Mouse (Mus musculus) subcutaneous adipose tissue, adult 2 months (tissue): Measurements from ENCODE around the gene Taf5l. TPM values are rescaled to one million over a fixed set of nuclear protein-coding genes. Genes with fewer than 3 reads are reported as not detected.

Experiments
- polyA plus RNA-seq: library from polyadenylated mRNA; depleted of rRNA; stranded (reverse); fragments of >200 nt; gene quantifications from 2 replicates; pipeline ENCODE4 v1.2.3, GENCODE M21; 2012; ENCODE audit warnings: low replicate concordance; rRNA removed

The Taf5l gene
- polyA plus RNA-seq = 20.0 and 46.2 TPM in 2 replicates

DNA sequence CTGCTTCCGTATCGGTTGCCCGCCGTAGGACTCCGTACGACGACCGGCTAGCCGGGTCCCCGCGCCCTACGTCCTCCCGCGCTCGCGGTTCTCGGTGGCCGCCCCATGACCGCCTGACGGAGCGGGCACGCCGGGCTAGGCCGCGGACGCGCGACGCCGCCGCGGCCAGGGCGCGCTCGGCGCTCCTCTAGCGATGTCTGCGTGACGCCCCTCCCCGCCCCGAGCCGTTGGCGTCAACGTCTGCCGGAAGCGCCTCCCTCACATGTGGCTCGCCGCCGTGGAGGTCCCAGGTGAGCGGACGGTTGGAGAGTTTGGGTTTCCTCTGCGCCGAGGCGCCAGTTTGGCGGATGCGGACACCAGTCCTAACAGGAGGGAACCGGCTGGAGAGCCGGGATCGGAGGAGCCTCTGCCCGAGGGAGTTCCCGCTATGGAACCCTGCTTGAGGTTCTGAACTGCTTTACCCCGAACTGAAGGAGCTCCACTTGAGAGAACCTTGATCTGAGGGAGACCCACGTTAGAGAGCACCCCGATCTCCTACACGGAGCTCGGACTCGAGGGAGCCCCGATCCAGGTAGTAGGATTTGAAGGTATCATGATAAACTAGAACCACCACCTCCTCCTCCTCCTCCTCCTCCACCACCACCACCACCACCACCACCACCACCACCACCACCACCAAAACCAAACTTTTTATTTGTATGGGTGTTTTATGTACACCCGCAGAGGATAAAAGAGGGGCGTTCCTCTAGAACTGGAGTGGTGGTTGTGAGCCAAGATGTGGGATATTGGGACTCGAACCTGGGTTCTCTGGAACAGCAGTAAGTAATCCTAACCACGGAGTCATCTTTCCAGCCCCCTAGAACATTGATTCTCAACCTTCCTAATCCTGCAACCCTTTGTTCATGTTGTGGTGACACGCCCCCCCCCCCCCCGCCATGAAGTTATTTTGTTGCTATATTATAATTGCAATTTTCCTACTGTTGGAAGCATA lies at the start of gene Taf5l, which contains the start of gene Urb2:
Gene Taf5l (minus strand): TSS at position 161 of the 991 bp plus-strand sequence.
Gene Urb2 (plus strand): TSS at position 272 of the 991 bp plus-strand sequence.

DNA sequence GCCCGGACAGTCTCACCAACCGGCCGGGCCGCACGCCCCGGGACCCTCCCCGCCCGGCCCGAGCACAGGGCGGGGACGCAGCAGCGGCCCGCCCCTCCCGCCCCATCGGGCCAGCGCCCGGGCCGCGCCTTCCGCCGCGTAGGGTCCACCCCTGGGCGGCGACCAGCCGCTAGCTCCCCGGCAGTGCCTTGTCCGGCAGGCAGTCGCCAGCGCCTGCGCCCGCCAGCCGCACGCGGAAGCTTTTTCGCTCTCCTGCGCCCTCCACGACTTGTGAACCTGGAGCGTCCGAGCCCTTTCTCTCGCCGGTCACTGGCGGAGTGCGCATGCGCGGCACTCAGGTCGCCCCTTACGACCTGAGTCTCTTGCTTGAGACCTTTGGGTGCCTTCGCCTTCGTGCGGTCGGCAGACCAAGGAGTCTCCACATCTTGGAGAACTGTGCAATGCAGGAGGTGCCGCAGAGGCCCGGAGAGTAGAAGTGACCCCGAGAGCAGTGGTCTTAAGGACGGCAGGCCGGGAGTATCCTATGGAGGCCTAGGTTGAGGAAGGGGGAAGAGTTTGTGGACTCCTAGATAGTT lies 38.3 kb downstream of the Taf5l start, which contains the start of gene Abcb10:
Gene Abcb10 (minus strand): TSS at position 297 of the 575 bp plus-strand sequence.

DNA sequence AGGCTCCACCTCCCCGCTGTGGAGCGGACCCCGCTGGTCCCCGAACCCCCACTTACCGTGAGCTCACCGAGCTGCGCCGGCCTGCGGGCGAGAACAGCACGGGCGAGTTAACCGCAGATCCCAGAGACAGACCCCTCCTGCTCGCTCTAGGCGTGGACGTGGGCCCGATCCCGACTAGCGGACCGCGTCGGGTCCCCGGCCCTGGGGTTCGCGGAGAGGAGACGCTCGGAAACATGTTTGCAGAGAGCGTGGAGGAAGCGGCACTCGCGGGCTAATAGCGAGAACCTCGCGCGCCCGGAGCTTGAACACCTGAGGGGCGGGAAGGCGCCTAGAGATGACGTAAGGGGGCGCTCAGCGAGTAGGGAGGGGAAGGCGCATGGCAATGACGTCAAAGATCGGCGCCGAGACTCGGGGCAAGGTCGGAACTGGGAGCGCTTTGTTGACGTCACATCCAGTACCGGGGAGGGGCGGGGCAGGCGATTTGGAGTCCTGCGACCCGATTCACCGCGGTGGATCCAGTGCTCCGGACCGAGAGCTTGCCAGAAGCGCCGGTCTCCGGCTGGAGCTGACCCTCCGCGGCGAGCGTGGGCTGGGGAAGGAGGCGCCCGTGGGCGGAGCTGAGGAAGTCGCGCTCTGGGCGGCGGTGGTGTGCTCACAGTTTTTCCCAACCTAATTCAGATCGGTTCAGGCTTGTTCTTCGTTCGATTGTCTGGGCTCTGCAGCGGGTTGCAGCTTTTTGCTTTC lies 72.1 kb downstream of the Taf5l start, which contains the start of gene Nup133:
Gene Nup133 (minus strand): TSS at position 324 of the 744 bp plus-strand sequence.

Other genes with a start within 250 kb of the Taf5l start
- gene Rab4a, start 215.4 kb downstream of the Taf5l start, polyA plus RNA-seq = 19.8 and 23.7 TPM in 2 replicates
- gene Ccsap, start 161.2 kb downstream of the Taf5l start, polyA plus RNA-seq = 0.83 and 1.6 TPM in 2 replicates
- gene Acta1, start 126.6 kb downstream of the Taf5l start, polyA plus RNA-seq = 162 and 251 TPM in 2 replicates
- gene Nup133, start 72.1 kb downstream of the Taf5l start, polyA plus RNA-seq = 12.1 and 23.6 TPM in 2 replicates
- gene Abcb10, start 38.3 kb downstream of the Taf5l start, polyA plus RNA-seq = 12.1 and 16.5 TPM in 2 replicates
- 3.5 and 10.4 TPM in 2 replicates for gene Urb2, start 111 bp upstream of the Taf5l start, polyA plus RNA-seq
- 23.6 and 33.6 TPM in 2 replicates for gene Galnt2, start 210.0 kb upstream of the Taf5l start, polyA plus RNA-seq